Mouse (Mus musculus) CD4-positive, CD25-positive, alpha-beta regulatory T cell (primary cell): Measurements from ENCODE around the gene Them7. TPM values are rescaled to one million over a fixed set of nuclear protein-coding genes. Genes with fewer than 3 reads are reported as not detected.

Source experiments
- polyA plus RNA-seq: library from polyadenylated mRNA; unstranded; fragments of 100-300 nt; shearing (Covaris generic); gene quantifications from one replicate; pipeline ENCODE4 v1.2.1, GENCODE M21; 2017

Them7 gene
- polyA plus RNA-seq: not detected

DNA sequence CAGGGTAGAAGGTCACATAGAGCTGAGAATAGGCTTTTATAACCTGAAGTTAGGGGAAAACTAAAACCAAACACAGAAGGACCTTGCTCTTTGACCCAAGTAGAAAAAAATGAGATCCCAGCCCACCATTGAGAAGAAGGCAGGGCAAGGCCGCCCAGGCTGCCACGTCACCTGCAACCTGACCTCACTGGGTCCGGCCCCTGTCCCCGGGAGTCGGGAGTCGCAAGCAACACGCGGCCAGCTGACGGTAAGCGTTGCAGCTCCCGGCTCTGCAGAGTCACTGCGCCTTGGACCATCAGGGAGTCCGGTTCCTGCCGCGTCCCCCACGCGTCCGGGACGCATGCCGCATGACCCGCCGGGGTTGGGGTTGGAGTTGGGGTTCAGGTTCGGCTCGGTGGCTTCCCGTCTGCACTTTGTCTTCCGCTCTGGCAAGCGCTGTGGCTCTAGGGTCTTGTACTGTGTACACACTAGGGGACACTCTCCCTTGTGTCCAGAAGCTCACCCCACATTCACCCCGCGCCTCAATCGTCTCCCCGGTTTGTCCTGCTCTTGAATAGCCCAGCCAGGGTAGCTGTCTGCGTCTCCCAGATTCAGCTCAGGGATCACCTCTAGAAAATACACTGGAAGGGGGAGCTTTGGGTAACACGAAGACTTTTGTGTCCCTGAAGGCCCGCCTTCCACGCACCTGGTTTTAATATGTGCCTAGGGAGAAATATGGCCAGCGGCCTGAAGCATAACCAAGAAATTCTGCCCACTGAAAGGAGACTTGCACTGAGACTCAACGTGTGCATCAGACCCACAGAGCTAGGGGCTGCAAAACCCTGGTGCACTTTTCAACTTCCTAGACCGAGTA lies at the start of gene Them7:
Gene Them7 (plus strand): TSS at position 187 of the 853 bp plus-strand sequence.

DNA sequence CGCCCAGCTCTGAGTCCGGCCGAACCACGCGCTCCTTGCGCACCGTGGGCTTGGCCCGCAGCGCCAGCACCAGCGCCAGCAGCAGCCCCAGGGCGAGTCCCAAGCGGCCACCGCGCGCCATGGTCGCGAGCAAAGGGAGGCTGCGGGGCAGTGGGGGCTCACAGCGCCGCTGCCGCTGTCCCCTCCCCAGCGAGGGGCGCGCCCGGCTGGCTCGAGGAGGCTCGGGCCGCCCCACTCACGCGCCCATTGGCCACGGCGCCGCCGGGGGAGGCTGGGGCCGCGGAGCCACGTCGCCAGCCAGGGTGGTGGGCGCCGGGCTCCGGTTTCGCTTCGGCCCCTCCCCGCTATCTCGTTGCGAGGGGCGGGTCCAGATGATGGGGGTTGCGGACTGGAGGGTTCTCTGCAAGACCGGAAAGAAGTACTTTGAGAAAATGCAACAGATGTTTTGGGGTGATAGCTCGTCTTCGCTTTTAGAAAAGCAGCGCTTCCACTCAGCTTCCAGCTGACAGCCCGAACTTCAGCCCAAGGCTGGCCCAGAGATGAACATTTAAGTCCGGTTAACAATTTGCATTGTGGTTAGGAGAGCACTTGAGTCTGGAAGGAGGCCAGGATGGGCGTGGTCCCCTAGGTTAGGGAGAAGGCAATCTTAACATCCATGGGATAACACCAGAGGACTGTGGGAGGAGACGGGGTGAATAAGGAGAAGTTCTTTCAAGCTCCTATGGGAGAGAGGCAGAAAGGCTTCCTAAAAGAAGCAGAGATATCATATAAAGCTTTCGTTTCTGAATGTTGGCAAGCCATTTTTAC lies 175.2 kb downstream of the Them7 start, which contains the start of gene Rcn1:
Gene Rcn1 (minus strand): TSS at position 235 of the 807 bp plus-strand sequence.

Other genes starting within 250 kb of the Them7 start
- gene Eif3m, start 207.2 kb upstream of the Them7 start, polyA plus RNA-seq: 292 TPM
- not detected for gene Gm11060, start 132.3 kb upstream of the Them7 start, polyA plus RNA-seq
- gene Wt1, start 97.8 kb upstream of the Them7 start, polyA plus RNA-seq: not detected
- gene Rcn1, start 175.0 kb downstream of the Them7 start, polyA plus RNA-seq: 84.0 TPM